Mouse (Mus musculus): ENCODE results near the gene Tmem62. TPM values are rescaled to one million over a fixed set of nuclear protein-coding genes. Genes with fewer than 3 reads are reported as not detected.
"Not testable (repeated sequence)": the region's sequence is repeated elsewhere in the genome, so short reads cannot be mapped to it uniquely, and the experiment has no call there.

Tmem62 gene
- polyA plus RNA-seq, 1 experiment, result 12.1 TPM

DNA sequence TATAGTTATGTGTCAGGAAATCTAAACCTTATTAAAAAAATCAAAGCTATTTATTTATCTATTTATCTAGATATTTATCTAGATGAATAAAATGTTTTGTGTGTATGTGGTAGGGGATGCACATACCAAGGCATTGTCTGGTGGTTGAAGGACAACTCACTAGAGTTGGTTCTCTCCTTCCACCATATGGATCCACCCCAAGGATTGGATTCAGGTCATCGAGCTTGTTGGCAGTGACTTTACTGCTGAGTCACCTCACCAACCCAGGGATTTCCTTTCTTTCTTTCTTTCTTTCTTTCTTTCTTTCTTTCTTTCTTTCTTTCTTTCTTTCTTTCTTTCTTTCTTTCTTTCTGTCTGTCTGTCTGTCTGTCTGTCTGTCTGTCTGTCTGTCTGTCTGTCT, 19.8 kb downstream of the Tmem62 start:
- DNase-seq (ENCODE audit: low spot score), result not testable (repeated sequence)

DNA sequence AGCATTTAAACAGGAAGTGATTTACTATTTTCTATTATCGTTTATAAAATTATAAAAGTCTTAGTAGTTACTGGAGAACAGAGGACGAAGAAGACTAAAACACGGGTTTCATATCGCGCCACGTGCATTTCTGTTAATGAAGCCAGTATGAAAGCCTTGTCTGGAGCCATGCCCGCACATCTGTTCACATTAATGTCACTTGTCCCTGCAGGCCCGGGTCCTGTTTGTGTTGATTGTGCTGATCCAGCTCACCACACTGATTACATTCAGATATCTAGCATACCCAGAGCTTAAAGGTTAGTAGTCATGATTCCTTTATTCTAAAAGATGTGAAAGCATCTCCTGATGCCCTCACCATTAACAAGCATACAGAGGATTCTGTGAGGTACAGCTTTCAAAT, 22.0 kb downstream of the Tmem62 start:
- no peak for DNase-seq (ENCODE audit: low spot score)

DNA sequence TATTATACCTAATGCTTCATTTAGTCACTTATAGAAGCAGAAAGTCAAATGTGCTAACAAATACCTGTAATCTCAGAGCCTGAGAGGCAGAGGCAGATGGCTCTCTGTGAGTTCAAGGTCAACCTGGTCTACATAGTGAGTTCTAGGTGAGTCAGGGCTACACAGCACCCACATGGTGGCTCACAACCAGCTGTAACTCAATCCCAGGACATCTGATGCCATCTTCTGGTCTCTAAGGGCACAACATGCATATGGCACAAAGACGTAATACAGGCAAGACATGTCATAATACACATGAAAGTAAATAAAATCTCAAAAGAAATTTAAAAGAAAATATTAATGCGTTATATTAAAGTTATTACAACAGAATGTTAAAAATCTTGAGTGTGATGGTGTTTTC, 26.8 kb downstream of the Tmem62 start:
- DNase-seq (ENCODE audit: low spot score), result no peak

DNA sequence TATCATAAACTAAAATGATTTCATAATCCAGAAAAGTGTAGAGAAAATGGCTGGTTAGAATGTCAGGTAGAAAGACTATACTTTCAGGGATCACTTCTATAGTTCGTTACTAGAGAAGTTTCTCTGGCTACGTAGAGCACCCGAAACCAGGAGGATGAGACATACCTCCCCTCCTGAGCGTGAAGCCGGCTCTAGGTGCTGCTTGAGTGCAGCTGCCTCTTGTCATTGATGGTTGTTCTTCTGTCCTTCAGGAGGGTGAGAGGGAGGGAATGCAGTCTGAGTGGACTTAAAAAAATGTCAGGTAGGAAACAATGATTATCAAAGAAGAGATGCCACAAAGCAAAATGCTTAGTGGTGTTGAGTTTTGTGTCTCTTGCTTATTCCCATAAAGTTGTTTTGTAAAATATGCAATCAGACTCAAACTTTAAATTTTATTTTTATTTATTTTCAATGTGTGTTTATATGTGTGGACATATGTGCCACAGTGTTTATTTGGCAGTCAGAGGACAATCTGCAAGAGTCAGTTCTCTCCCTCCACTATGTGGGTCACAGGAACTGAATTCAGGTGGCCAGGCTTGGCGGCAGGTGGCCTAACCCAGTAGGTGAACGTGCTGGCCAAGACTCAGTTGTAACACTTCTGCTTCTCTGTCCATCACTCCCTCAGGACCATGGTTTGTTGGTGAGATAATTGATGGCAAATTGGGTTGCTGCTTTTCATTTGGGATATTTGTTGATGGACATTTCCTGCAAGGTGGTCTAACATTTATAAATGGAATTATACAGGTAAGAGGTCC, 27.4 kb downstream of the Tmem62 start:
- no peak for DNase-seq (ENCODE audit: low spot score)

DNA sequence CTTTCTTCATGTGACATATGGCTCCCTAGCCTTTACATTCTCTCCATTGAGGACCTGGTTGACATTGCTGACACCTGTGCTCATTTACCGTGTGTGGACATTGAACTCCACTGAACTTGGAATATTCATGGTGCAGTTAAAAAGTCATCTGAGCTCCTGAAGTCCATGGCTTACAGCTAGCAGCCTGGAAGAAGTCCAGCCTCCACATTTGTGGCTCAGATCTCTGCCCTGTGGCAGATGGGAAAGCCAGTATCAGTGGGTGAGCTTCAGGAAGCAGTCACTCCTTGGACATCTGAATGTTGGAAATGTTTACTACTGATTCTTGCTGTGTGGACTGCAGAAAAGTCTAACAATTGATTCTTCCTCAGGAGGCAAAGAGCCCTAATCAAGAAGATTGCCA, 30.2 kb downstream of the Tmem62 start:
- no peak for DNase-seq (ENCODE audit: low spot score)

DNA sequence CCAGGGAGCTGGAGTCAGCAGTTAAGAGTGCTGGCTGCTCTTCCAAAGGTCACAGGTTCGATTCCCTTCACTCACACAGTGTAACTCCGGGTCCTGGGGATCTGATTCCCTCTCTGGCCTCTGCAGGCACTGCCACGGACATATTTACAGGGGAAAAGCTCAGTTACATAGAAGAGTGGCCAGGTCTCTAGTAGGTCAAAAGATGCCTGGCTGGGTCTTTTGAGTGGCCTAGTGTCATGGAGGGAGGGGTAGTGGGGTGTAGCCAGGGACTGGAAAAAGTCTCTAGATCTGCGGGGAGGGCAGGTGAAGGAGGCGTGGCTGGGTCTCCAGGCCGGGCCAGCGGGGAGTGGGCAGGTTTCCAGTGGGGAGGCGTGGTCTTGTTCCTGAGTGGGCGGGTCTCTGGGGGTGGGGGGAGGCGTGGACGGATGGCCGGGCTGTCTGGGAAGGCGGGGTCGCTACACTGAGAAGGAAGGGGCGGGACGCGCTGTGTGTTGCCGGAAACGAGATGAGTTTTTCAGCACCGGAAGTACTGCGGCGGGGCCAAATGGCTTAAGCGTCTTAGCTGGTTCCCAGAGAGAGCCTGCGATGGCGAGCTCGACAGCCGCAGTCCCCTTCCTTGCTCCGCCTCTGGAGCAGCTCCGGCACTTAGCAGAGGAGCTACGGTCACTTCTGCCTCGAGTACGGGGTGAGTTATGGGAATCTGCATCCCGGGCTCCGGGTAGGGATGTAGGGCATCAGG, 31.3 kb downstream of the Tmem62 start, which contains the start of gene Ccndbp1:
Gene Ccndbp1 (plus strand): TSS at position 479 of the 739 bp plus-strand sequence.
- DNase-seq (ENCODE audit: low spot score), result peak; percentile 86

DNA sequence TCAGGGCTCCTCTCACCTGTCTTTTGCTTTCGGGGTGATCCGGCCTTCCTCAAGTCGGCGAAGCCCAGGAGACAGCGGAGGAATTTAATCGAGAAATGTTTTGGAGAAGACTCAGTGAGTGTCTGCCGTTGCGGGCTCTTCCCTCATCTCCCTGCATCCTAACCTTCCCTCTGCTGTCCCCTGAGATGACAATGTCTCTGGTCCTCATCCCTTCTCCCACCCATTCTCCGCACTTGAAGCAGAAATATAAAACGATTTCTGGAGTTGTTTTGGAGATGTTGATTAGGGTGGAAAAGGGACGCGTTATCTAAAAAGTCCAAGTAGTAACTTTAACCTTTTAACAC, 31.8 kb downstream of the Tmem62 start:
- DNase-seq (ENCODE audit: low spot score), result no peak

DNA sequence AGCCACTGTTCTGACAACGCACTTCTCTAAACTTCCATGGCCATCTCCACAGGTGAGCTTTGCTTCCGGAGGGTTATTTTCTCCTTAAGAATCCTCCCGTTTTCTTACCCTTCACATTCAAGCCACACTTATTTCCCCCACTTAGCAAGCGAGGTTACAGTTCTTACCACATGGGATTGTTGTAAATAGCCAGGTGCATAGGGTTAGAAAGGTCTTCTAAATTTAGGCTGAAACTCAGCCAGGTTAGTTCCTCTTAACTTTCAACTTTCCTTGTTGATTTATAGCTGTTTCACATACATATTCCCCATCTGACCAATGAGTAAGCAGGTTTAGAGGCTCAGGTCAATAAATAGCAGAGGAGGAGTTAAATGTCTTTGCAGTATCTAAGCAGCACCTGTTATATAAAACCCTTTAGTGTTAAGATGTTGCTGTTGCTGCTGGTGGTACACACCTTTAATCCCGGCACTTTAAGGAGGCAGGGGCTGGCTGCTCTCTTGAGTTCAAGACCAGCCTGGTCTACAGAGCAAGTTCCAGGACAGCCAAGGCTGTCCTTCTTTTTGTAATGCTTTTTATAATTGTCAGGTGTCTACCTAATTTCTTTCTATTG, 32.4 kb downstream of the Tmem62 start:
- DNase-seq (ENCODE audit: low spot score), result no peak

DNA sequence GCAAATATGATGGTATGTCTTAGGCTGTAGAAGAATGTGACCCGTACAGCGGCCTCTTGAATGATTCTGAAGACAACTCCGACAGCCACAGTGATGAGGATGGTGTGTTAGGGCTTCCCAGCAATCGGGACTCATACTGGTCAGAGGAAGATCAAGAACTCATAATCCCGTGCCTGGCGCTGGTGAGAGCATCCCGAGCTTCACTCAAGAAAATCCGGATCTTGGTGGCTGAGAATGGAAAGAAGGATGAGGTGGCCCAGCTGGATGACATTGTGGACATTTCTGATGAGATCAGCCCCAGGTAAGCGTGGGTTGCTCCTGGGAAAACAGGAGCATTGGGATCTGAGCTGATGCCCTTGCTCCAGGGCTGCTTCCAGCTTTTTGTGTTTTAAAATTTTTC, 35.9 kb downstream of the Tmem62 start:
- DNase-seq (ENCODE audit: low spot score), result no peak

DNA sequence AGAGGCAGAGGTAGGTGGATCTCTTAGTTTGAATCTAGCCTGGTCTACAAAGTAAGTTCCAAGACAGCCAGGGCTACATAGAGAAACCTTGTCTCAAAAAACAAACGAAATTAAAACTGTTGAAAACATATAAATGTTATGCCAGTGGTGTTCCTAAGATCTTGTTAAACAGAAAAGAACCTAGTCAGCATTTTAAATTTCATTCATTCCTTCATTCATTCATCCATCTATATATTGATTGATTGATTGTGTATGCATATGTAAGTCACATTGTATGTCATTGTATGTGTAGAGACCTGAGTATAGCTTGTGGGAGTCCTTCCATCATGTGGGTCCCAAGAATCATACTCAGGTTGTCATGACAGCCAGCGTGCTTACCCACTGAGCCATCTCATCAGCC, 38.7 kb downstream of the Tmem62 start:
- DNase-seq (ENCODE audit: low spot score), result no peak

DNA sequence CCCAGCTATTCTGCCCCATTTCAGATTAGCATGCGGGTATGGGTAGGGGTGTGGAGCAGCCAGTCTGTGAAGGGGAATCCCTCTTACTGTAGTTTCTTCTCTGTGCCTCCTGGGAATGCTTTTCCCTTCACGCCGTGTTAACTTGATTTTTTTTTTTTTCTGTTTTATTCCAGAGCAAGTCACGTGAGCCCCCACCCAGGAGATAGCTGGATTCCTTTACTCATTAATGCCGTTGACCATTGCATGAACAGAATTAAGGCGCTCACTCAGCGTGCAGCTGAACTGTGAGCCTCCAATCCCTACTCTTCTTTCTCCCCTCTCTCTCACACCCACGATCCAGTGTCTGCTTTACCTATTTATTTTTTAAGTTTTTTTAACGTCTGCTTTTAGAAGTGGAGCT, 39.4 kb downstream of the Tmem62 start:
- DNase-seq (ENCODE audit: low spot score), result no peak

DNA sequence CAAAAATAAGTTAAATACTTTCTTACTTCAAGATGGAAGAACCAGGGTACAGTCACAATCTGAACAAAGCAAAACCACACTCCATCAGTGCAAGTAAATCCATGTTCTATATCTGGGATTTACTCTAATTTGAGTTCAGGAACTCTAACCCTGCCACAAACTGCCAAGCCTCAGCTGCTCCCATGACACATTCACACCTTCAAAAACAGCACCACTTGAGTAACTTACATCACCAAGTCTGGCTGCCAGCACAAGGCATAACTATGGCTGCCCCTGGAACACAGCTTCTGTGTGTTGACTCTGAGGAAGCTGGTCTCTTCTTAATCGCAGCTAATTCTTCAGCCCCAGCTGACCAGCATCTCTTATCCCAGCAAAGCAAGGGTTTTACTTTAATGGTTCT, 40.3 kb downstream of the Tmem62 start:
- DNase-seq (ENCODE audit: low spot score), result no peak

DNA sequence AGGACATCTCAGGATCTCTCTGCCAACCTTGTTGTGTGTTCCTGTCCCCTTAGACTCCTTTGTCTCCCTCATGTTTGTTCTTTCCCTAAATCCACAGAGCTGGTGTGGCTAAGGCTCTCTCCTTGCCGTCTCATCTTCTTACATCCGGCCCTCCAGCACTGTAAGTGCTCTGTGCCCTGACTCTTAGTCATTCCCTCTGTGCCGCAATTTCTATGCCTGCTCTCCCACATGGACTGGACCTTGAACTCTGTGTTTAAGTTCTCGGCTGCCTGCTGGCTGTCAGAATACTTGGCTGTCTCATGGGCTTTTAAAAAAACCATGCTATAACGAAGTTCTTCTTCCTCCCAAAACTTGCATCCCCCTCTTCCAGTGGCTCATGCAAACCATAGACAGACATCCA, 46.1 kb downstream of the Tmem62 start:
- no peak for DNase-seq (ENCODE audit: low spot score)

DNA sequence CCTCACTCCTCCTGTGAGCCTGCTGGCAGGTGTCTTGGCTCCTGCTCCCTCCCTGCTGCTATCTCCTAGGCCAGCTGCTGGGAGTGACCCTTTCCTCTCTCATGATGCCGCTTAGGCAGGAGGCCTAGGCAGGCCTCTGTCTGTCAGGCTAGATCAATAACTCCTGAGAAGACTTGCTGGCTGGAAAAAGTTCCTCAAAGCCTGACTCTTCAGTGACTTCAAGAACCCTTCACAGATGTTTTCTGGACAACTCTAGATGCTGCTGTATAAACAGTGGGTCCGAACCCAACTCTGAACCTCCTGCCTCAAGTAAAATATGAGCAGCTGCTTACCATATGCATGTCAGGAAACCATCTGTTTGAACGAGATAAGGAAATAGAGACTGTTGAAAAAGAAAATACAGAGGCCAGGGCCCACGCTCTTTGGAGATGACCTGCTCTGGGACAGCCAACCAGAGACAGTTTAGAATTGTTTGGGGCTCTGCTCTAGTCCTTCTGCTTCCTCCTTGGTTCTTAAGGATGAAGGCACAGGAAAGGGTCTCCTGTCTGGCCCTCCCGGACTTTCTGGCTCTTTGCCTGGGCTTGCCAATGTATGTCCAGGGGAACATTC, 60.0 kb downstream of the Tmem62 start, which contains the start of gene Epb42:
Gene Epb42 (minus strand): TSS at position 340 of the 609 bp plus-strand sequence.
- no peak for DNase-seq (ENCODE audit: low spot score)

DNA sequence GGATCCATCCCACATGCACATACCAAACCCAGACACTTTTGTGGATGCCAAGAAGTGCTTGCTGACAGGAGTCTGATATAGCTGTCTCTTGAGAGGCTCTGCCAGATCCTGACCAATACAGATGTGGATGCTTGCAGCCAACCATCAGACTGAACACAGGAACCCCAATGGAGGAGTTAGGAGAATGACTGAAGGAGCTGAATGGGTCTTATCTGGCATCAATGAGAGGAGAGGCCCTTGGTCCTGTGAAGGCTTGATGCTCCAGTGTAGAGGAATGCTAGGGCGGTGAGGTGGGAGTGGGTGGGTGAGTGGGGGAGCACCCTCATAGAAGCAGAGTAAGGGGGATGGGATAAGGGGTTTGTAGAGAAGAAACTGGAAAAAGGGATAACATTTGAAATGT, 62.0 kb downstream of the Tmem62 start:
- not testable (repeated sequence) for DNase-seq (ENCODE audit: low spot score)

DNA sequence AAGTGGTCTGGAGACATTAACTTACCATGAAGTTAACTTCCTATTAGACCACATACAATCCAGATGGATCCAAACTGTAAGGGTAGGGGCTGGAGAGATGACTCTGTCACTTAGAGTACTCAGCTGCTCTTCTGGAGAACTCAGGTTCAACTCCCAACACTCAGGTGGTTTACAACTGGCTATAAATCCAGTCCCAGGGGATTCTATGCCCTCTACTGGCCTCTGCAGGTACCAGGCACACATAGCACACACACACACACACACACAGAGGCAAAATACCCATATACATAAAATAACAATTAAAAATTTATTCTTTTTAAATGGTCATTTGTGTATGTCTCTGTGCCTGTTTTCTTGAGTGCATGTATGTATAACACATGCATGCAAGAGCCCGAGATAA, 62.6 kb downstream of the Tmem62 start:
- no peak for DNase-seq (ENCODE audit: low spot score)

DNA sequence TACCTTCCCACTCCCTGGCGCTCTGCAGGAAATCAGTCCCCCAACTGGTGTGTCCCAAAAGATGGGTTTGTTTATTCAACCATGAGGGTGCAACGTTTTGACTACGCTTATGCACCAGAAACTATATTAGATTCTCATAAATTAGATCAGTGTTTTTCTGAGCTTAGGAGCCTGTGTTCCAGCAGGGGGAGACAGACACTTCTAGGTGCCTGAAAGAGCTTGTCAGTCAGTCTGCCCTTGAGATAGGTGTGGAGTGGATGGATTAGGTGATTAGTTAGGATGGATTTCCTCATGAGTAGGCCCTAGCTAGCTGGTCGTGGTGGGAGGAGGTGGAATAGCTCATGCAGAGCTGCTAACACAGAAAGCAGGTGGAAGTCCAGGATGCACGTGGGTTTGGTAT, 64.3 kb downstream of the Tmem62 start:
- no peak for DNase-seq (ENCODE audit: low spot score)

DNA sequence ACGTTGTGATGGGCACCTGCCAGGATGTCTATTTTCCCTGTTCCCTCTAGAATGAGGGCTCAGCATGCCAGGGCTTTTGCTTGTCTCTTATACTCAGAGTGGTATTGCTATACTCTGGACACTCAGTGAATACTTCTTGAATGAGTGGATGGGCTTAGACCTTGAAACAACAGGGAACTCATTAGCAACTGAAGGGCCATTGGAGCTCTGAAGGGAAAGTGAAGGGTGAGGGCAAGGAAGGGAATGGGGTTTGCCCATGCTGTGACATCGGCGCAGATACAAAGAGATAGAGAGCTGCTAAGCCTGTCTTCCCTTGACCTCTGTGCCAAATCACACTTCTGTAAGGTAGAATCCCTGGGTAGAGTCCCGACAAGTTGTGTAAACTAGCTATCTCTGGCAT, 68.8 kb downstream of the Tmem62 start:
- DNase-seq (ENCODE audit: low spot score), result no peak

DNA sequence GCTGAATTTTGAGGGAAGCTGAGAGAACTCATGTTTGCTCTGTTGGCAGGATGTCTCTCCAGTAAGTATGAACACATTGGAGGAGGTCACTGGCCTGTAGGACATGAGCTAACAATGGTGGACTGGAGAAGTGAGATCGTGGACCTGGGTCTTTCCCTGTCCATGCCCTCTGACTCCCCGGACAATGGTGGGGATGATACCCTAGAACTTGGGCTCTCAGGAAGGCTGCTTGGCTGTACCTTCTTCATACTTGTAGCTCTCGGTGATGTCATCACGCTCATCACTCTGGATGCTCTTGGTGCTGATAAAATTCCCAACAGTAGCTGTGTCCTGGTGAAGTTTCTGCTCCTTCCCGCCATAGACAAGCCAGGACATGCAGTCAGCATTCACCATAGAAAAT, 75.4 kb downstream of the Tmem62 start:
- no peak for DNase-seq (ENCODE audit: low spot score)

DNA sequence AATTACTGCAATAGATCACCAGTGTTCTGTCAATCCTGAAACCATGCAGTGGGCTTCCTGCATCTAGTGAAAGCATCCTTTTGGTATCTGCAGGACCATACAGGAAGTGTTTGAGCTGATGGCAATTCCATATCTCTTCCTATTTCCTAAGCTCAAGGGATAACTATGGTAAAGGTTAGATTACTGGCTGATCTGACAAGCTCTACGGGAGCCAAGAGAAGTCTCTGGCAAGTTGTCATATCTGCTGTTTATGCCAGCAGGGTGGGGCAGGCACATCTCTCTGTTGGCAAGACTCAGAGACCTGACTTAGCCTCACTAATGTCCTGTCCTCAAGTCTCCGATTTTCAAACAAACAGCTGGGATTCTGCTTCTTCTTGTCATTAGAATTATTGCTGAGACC, 77.2 kb downstream of the Tmem62 start:
- DNase-seq (ENCODE audit: low spot score), result no peak

DNA sequence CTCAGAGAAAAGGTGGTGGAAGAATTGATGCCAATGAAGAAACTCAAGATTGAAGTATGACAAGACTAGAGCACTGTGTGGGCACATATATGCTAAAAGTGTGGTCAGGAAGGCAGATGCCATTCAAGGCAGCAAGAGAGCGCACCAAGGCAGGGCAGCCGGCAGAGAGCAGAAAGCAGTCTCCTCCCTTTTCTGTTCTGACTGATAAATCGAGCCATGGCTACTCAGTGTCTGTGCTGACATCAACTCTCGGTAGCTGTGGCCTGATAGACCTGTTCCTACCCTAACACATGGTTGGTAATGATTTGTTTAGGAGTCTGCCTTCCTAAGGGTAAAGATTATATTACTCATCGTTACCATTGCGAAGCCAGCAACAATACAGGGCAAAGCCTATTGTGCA, 79.1 kb downstream of the Tmem62 start:
- no peak for DNase-seq (ENCODE audit: low spot score)

Measured in urinary bladder, adult 2 months (tissue).